Mouse (Mus musculus) stomach, embryonic 16.5 days (tissue): ENCODE measurements around the gene Apol8. TPM values are rescaled to one million over a fixed set of nuclear protein-coding genes. Genes with fewer than 3 reads are reported as not detected.

Source experiments
- ATAC-seq: fragments of 200-750 bp; cut with Nextera tagmentation; 2 replicates; pipeline ENCODE4 v1.8.0; 2017; ENCODE audit warnings: moderate number of reproducible peaks, moderate TSS enrichment; ENCODE audit not compliant: insufficient read depth, low FRiP score
- H3K27ac ChIP-seq: fragments of 300-500 bp; sonication (generic); 2 replicates; pipeline ENCODE4 v1.5.1; 2014; ENCODE audit warnings: low read length
- H3K27me3 ChIP-seq: fragments of 300-500 bp; sonication (generic); 2 replicates; pipeline ENCODE4 v1.6.1; 2014; ENCODE audit warnings: low read length, control low read depth, mixed read lengths; ENCODE audit not compliant: control insufficient read depth, insufficient read depth
- H3K36me3 ChIP-seq: fragments of 300-500 bp; sonication (generic); 2 replicates; pipeline ENCODE4 v1.6.1; 2014; ENCODE audit warnings: low read length; ENCODE audit not compliant: control insufficient read depth, insufficient read depth
- H3K4me1 ChIP-seq: fragments of 300-500 bp; sonication (generic); 2 replicates; pipeline ENCODE4 v1.6.1; 2014; ENCODE audit warnings: low read length, control low read depth, mixed read lengths; ENCODE audit not compliant: control insufficient read depth, insufficient read depth
- H3K4me2 ChIP-seq: fragments of 300-500 bp; sonication (generic); 2 replicates; pipeline ENCODE4 v1.6.1; 2014; ENCODE audit warnings: low read depth, low read length, mixed read lengths
- H3K4me3 ChIP-seq: fragments of 300-500 bp; sonication (generic); replicated peaks from 2 replicates; pipeline ENCODE4 v1.5.1; 2014; ENCODE audit warnings: mild to moderate bottlenecking, low read length
- H3K9ac ChIP-seq: fragments of 300-500 bp; sonication (generic); 2 replicates; pipeline ENCODE4 v1.6.1; 2014; ENCODE audit warnings: low read length
- H3K9me3 ChIP-seq: fragments of 300-500 bp; sonication (generic); replicated peaks from 2 replicates; pipeline ENCODE4 v1.6.1; 2016; ENCODE audit warnings: low read length, control low read depth; ENCODE audit not compliant: control insufficient read depth
- WGBS: fragments of 180-500 bp; shearing (Covaris S2); extraction: QIAGEN DNeasy Blood & Tissue Kit; methylation state at CpG from one replicate; pipeline ENCODE4 v1.1.7; 2014; 5-methylcytosine and 5-hydroxymethylcytosine counted together
- polyA plus RNA-seq: library from polyadenylated mRNA; unstranded; fragments of >200 nt; fragmentation: Nextera tagmentation; extraction: Ambion mirVana; gene quantifications from 2 replicates; pipeline ENCODE4 v1.2.1, GENCODE M21; 2015

Apol8 gene
- polyA plus RNA-seq, 1 experiment from 2014 or later, result 1.2 TPM

DNA sequence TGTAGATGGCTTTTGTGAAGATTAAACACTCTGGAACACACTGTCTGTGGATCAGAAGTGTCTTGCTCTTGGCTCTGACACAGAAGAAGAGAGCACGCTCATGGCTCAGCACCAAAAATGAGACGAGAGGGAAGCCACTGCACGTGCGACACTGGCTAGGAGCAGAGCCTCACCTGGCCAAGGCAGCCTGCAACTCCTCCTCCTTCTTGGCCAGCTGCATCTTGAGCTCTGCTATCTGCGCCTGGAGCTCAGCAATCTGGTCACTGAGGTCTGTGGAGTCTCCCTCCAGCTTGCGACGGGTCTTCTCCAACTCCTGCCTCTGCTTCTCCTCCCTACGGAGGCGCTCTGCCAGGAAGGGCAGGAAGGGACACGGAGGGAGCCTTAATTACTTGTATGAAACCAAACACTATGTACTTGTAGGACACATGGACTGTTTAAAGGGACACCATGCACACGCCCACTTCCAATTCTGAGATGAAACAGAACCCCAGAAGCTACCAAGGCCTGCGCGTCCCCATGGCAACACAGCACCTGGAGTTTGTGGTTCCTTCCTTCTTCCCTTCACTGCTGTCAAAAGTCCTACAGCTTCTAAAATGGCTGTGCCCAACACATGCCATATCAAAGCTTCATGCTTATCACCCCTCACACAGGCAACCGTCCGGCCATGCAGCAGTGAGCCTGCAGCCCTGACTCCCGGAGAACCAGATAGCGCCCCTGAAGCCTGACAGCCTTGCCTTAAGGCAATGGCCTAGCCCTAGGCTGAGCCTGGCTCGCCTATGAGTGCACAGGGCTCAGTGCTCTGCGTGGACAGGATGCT lies 16.5 kb upstream of the Apol8 start:
- H3K36me3 ChIP-seq, result peaks cover 86% of the 10 kb centered on the region
- no peak overlapping the region for H3K27ac ChIP-seq
- H3K27me3 ChIP-seq, result no peaks in the 10 kb centered on the region
- no peaks in the 10 kb centered on the region for H3K9me3 ChIP-seq
- H3K4me3 ChIP-seq, result no peak overlapping the region
- H3K4me2 ChIP-seq, result no peak overlapping the region
- no peak; the same call in 1 of the 2 replicates for ATAC-seq
- H3K9ac ChIP-seq, result no peak overlapping the region
- WGBS, result 80% methylated on average over 19 of the region's 19 CpGs
- no peaks in the 10 kb centered on the region for H3K4me1 ChIP-seq

DNA sequence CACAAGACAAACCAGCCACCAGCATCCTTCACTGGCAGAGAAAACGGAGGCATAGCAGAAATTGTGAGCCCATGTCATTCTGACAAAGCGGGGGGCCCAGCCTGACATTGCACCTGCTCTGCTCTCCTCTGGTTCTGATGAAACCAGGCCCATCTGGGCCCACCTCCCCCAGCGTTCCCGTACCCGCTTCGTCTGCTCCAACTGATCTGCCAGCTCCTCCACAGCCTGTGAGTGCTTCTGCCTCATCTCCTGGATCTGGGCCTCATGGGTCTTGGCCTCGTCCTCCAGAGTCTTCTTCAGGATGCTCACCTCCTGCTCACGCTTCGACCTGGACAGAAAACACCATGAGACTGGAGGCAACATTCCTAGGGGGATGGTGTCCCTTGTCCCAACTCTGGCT lies 14.1 kb upstream of the Apol8 start:
- Histone ChIP-seq H3K4me3 (no peak overlapping the region), H3K36me3 (peaks cover 84% of the 10 kb centered on the region), H3K9ac (no peak overlapping the region), H3K4me2 (no peak overlapping the region), H3K4me1 (no peaks in the 10 kb centered on the region), H3K27me3 (no peaks in the 10 kb centered on the region), H3K27ac (no peak overlapping the region), H3K9me3 (no peaks in the 10 kb centered on the region)
- ATAC-seq, result no peak
- 92% methylated on average over 9 of the region's 9 CpGs for WGBS

DNA sequence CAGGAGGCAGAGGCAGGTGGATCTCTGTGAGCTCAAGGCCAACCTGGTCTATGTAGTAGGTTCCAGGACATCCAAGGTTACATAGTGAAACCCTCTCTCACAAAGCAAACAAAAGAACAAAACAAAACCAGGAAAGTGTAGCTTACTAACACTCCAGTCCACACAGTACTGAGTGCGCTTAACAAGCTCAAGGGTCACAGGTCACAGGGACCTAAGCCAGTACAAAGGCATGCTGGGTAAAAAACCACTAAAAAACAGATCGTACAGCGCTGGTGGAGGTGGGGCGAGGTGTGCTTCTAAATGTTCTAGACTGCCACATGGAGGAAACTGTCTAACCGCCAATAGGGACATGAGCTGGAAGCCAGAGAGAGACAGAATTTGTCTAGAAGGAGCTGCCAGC lies 13.5 kb upstream of the Apol8 start:
- ATAC-seq, result no peak
- peaks cover 84% of the 10 kb centered on the region for H3K36me3 ChIP-seq
- WGBS, result 92% methylated on average over 5 of the region's 5 CpGs
- no peak overlapping the region for H3K4me2 ChIP-seq
- no peaks in the 10 kb centered on the region for H3K27me3 ChIP-seq
- H3K27ac ChIP-seq, result no peak overlapping the region
- no peaks in the 10 kb centered on the region for H3K9me3 ChIP-seq
- H3K4me3 ChIP-seq, result no peak overlapping the region
- H3K4me1 ChIP-seq, result peaks cover 4% of the 10 kb centered on the region; the same call in 1 of the 2 replicates
- H3K9ac ChIP-seq, result no peak overlapping the region

DNA sequence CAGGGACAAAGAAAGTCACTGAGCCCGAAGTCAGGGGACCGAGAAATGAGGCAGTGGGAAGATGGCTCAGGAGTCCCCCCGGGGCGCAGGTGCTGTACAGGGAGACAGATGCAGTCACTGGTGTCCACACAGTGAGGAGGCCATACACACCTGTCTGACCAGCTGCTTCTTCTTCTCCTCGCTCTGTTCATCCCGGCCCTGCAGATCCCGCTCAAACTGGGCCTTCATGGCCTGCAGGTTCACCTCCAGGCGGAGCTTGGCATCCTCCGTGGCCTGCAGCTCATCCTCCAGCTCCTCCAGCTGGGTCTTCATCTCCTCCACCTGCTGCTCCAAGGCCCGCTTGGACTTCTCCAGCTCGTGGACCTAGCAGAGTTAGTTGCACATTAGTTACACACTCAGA lies 10.2 kb upstream of the Apol8 start:
- 91% methylated on average over 11 of the region's 11 CpGs for WGBS
- ATAC-seq, result no peak
- no peak overlapping the region for H3K4me2 ChIP-seq
- H3K4me3 ChIP-seq, result no peak overlapping the region
- no peak overlapping the region for H3K27ac ChIP-seq
- peaks cover 81% of the 10 kb centered on the region for H3K36me3 ChIP-seq
- no peaks in the 10 kb centered on the region for H3K9me3 ChIP-seq
- H3K9ac ChIP-seq, result no peak overlapping the region
- no peaks in the 10 kb centered on the region for H3K27me3 ChIP-seq
- H3K4me1 ChIP-seq, result peaks cover 11% of the 10 kb centered on the region; the same call in 1 of the 2 replicates

DNA sequence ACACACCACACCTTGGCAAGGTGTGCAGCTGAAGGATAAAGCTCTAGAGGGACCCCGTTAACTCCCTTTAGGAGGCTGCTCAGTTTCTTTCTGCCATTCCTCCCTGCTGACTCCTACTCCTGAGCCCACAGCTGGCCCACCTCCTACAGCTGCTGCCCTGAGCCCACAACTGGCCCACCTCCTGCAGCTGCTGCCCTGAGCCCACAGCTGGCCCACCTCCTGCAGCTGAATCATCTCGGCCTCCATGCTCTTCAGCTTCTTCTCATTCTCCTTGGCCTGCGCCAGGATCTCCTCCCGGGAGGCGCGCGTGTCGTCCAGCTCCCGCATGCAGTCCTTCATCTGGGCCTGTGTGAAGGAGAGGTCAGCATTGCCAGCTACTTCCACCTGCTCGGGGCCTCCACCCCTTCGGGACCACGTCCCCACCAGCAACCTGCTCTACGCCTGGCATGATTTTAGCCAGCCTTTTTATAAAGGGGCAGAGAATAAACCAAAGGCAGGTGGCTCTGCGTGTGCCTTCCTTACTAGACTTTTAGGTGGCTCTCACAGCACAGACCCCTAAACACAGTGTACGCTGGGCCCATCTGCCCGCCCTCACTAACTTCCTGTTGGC lies 8.8 kb upstream of the Apol8 start:
- Histone ChIP-seq H3K4me3 (no peak overlapping the region), H3K4me1 (peaks cover 11% of the 10 kb centered on the region; the same call in 1 of the 2 replicates), H3K36me3 (peaks cover 79% of the 10 kb centered on the region), H3K27me3 (no peaks in the 10 kb centered on the region), H3K4me2 (no peak overlapping the region), H3K9ac (no peak overlapping the region), H3K9me3 (no peaks in the 10 kb centered on the region), H3K27ac (no peak overlapping the region)
- ATAC-seq, result no peak
- 88% methylated on average over 16 of the region's 16 CpGs for WGBS

DNA sequence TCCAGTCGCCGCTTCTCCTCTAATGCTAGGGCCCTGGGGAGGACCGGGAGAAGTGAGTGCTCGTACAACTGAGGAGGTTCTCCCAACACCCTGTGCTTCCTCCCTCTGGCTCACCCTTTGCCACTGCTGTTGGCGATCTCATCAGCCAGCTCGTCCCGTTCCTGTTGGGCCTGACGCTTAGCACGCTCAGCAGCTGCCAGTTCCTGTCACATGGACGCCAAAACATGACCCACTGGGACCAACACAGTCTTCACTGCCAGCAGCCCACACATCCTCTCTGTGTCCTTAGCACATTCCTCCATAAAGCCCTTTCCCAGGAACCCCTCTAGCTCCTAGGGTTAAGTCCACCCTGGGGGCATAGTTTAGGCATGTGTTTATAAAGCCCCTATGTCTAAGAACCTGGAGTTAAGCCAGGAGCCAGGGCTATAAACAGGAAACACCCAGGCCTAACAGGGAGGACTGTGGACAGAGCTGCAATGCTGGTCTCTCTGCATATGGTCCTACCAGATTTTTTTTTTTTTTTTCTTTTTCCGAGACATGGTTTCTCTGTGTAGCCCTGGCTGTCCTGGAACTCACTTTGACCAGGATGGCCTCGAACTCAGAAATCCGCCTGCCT lies 7.7 kb upstream of the Apol8 start:
- no peaks in the 10 kb centered on the region for H3K9me3 ChIP-seq
- WGBS, result 63% methylated on average over 13 of the region's 13 CpGs
- no peak overlapping the region for H3K4me2 ChIP-seq
- H3K9ac ChIP-seq, result peak overlapping the region; percentile 14; the same call in 1 of the 2 replicates
- peak overlapping the region; percentile 62 for H3K27ac ChIP-seq
- H3K27me3 ChIP-seq, result no peaks in the 10 kb centered on the region
- peaks cover 11% of the 10 kb centered on the region; the same call in 1 of the 2 replicates for H3K4me1 ChIP-seq
- H3K36me3 ChIP-seq, result peaks cover 70% of the 10 kb centered on the region
- no peak overlapping the region for H3K4me3 ChIP-seq
- peak; percentile 31; the same call in 1 of the 2 replicates for ATAC-seq

DNA sequence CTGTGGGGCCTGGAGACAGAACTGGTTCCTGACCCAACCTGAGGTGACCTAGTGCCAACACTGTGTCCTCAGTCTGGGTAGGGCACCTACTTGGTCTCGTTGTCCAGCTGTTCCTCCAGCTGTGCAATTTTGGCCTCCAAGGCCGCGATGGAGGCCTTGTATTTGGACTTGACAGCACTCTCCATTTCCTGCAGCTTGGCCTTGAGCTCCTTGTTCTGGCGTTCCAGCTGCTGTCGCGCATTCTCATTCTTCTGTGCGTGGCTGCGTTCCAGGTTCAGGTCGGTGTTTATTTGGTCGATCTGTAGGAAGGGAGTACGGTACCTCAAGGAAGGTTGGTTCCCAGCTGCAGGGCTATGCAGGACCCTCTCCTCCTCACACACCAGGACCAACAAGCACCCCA lies 6.9 kb upstream of the Apol8 start:
- no peaks in the 10 kb centered on the region for H3K9me3 ChIP-seq
- no peak for ATAC-seq
- peak overlapping the region; percentile 62 for H3K27ac ChIP-seq
- H3K27me3 ChIP-seq, result no peaks in the 10 kb centered on the region
- H3K4me2 ChIP-seq, result no peak overlapping the region
- H3K36me3 ChIP-seq, result peaks cover 65% of the 10 kb centered on the region
- H3K4me3 ChIP-seq, result no peak overlapping the region
- 66% methylated on average over 11 of the region's 11 CpGs for WGBS
- peak overlapping the region; percentile 14; the same call in 1 of the 2 replicates for H3K9ac ChIP-seq
- H3K4me1 ChIP-seq, result peaks cover 11% of the 10 kb centered on the region; the same call in 1 of the 2 replicates

DNA sequence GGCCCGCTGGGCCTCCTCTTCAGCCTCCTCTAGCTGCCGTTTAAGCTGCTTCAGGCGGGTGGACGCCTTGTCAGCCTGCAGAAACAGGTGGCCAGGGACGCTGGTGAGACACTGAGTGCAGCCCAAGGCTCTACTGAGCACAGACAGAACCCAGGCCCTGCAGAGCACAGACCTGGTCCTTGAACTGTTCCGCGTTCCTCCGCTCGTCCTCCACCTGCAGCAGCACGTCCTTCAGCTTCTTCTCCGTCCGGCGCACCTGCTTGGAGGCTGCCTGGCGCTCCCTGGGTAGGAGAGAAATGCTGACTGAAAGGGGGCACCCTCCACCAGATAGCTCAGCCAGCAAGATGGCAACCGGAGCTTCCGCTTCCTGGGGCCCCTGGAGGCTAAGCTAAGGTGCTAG lies 6.2 kb upstream of the Apol8 start:
- H3K27ac ChIP-seq, result no peak overlapping the region
- ATAC-seq, result no peak
- no peak overlapping the region for H3K4me3 ChIP-seq
- 92% methylated on average over 16 of the region's 16 CpGs for WGBS
- H3K27me3 ChIP-seq, result no peaks in the 10 kb centered on the region
- no peak overlapping the region for H3K4me2 ChIP-seq
- peaks cover 58% of the 10 kb centered on the region for H3K36me3 ChIP-seq
- no peak overlapping the region for H3K9ac ChIP-seq
- H3K4me1 ChIP-seq, result peaks cover 11% of the 10 kb centered on the region; the same call in 1 of the 2 replicates
- no peaks in the 10 kb centered on the region for H3K9me3 ChIP-seq
